Mouse (Mus musculus): ENCODE results near the gene Akap5. TPM values are rescaled to one million over a fixed set of nuclear protein-coding genes. Genes with fewer than 3 reads are reported as not detected.

The Akap5 gene
- 1 to 10 TPM; 1.7 to 2.2 TPM for total RNA-seq (2021)

GRCm38 (mm10) chr12:76324679-76325431 is at the start of gene Akap5:
Gene Akap5, plus strand, starts transcription at chr12:76324891.
- intact Hi-C loops (cut with DNase I): loop anchor here (2.0 kb wide), 1 partner anchor 14 kb away; no protein-coding TSS in a partner anchor
- peak; percentile 62 for DNase-seq

GRCm38 (mm10) chr12:76278209-76278608 is 46.5 kb upstream of the Akap5 start:
- no peak for DNase-seq
- intact Hi-C loops (cut with DNase I): no loop called here

- DNase-seq: no peak
- intact Hi-C loops (cut with DNase I): no loop called here
Measured at GRCm38 (mm10) chr12:76280556-76280955, 44.1 kb upstream of the Akap5 start.

- intact Hi-C loops (cut with DNase I): no loop called here
- no peak for DNase-seq
Measured at GRCm38 (mm10) chr12:76281111-76281660, 43.5 kb upstream of the Akap5 start.

- intact Hi-C loops (cut with DNase I): no loop called here
- DNase-seq: no peak
Measured at GRCm38 (mm10) chr12:76282132-76282531, 42.6 kb upstream of the Akap5 start.

GRCm38 (mm10) chr12:76282532-76283173 is 42.0 kb upstream of the Akap5 start:
- no peak for DNase-seq
- intact Hi-C loops (cut with DNase I): no loop called here

- DNase-seq: no peak
- intact Hi-C loops (cut with DNase I): no loop called here
Measured at GRCm38 (mm10) chr12:76285418-76285817, 39.3 kb upstream of the Akap5 start.

- no peak for DNase-seq
- intact Hi-C loops (cut with DNase I): no loop called here
Measured at GRCm38 (mm10) chr12:76287986-76288385, 36.7 kb upstream of the Akap5 start.

- DNase-seq: no peak
- intact Hi-C loops (cut with DNase I): no loop called here
Measured at GRCm38 (mm10) chr12:76288494-76288893, 36.2 kb upstream of the Akap5 start.

- DNase-seq: no peak
- intact Hi-C loops (cut with DNase I): no loop called here
Measured at GRCm38 (mm10) chr12:76289428-76289827, 35.3 kb upstream of the Akap5 start.

- intact Hi-C loops (cut with DNase I): no loop called here
- no peak for DNase-seq
Measured at GRCm38 (mm10) chr12:76290271-76290670, 34.4 kb upstream of the Akap5 start.

- intact Hi-C loops (cut with DNase I): loop anchor here (1.0 kb wide), 2 partner anchors 48 to 179 kb away; no protein-coding TSS in a partner anchor
Measured at GRCm38 (mm10) chr12:76293192-76293591, 31.5 kb upstream of the Akap5 start.

GRCm38 (mm10) chr12:76297830-76298229 is 26.9 kb upstream of the Akap5 start:
- no peak for DNase-seq
- intact Hi-C loops (cut with DNase I): no loop called here

More at GRCm38 (mm10) chr12:76293192-76293591, 31.5 kb upstream of the Akap5 start:
- DNase-seq: peak; percentile 74 to 78

GRCm38 (mm10) chr12:76299361-76299906 is 25.3 kb upstream of the Akap5 start:
- DNase-seq: no peak

GRCm38 (mm10) chr12:76300367-76300766 is 24.3 kb upstream of the Akap5 start:
- intact Hi-C loops (cut with DNase I): no loop called here
- no peak for DNase-seq

More at GRCm38 (mm10) chr12:76299361-76299906, 25.3 kb upstream of the Akap5 start:
- intact Hi-C loops (cut with DNase I): no loop called here

- intact Hi-C loops (cut with DNase I): no loop called here
- no peak for DNase-seq
Measured at GRCm38 (mm10) chr12:76303474-76303873, 21.2 kb upstream of the Akap5 start.

GRCm38 (mm10) chr12:76304199-76304598 is 20.5 kb upstream of the Akap5 start:
- no peak for DNase-seq
- intact Hi-C loops (cut with DNase I): no loop called here

- intact Hi-C loops (cut with DNase I): no loop called here
- no peak for DNase-seq
Measured at GRCm38 (mm10) chr12:76305107-76305506, 19.6 kb upstream of the Akap5 start.

- intact Hi-C loops (cut with DNase I): no loop called here
- DNase-seq: no peak
Measured at GRCm38 (mm10) chr12:76306852-76307561, 17.7 kb upstream of the Akap5 start.

GRCm38 (mm10) chr12:76307964-76308363 is 16.7 kb upstream of the Akap5 start:
- intact Hi-C loops (cut with DNase I): no loop called here
- no peak for DNase-seq

- intact Hi-C loops (cut with DNase I): no loop called here
- DNase-seq: no peak
Measured at GRCm38 (mm10) chr12:76308436-76308835, 16.3 kb upstream of the Akap5 start.

Measured in heart, postnatal 36 days (tissue).